8 mouse cellular contexts compared by ENCODE assay signal in the genomic region with DNA sequence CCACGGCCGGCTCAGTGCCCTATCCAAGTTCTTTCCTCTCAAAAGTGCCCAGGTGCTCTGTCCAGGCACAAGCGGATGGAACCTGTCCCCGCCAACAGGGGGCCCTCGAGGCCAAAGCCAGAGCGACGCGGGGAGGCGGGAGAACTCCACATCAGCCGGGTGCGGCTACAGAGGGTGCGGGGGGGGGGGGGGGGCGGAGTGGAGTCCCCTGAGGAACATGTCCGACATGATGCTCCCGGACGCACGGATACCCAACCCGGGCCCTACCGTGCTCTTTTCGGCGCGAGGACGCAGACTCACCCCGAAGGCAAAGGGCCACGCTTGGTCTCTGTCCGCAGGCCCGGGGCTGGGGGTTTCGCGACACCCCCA. TPM values are rescaled to one million over a fixed set of nuclear protein-coding genes. Genes with fewer than 3 reads are reported as not detected.
DNase-seq lines count a peak whose midpoint lies in the region; ATAC-seq lines count a peak whose summit lies in the region.

No protein-coding gene starts in this region.

- H3K4me2 ChIP-seq in intestine, embryonic 15.5 days (replicated peaks), result peak overlapping the region; percentile 96
- H3K4me2 ChIP-seq in liver, embryonic 15.5 days, result peak overlapping the region; percentile 60

- peak; percentile 55 for ATAC-seq in common myeloid progenitor, adult 5-6 weeks (replicated peaks; ENCODE audit: low read depth, poor library complexity, severe bottlenecking)
- ATAC-seq in intestine, embryonic 15.5 days, result peak; percentile 86
- ATAC-seq in liver, embryonic 15.5 days (ENCODE audit: insufficient read depth), result peak; percentile 56

- peak overlapping the region; percentile 75 for H3K9ac ChIP-seq in intestine, embryonic 15.5 days
- peak overlapping the region; percentile 35; the same call in 1 of the 2 replicates for H3K9ac ChIP-seq in liver, embryonic 15.5 days

- H3K4me3 ChIP-seq in intestine, embryonic 15.5 days (replicated peaks), result peak overlapping the region; percentile 87
- peak overlapping the region; percentile 59 for H3K4me3 ChIP-seq in liver, embryonic 15.5 days (replicated peaks)

- H3K36me3 ChIP-seq in intestine, embryonic 15.5 days, result no peaks in the 10 kb centered on the region
- no peaks in the 10 kb centered on the region for H3K36me3 ChIP-seq in liver, embryonic 15.5 days (replicated peaks)

- under 1% methylated on average over 19 of the region's 29 CpGs for WGBS in intestine, embryonic 15.5 days
- under 1% methylated on average over 28 of the region's 29 CpGs for WGBS in liver, embryonic 15.5 days (ENCODE audit: insufficient replicate concordance)

- H3K9me3 ChIP-seq in intestine, embryonic 15.5 days, result no peaks in the 10 kb centered on the region
- H3K9me3 ChIP-seq in liver, embryonic 15.5 days (replicated peaks), result no peaks in the 10 kb centered on the region

- H3K27me3 ChIP-seq in intestine, embryonic 15.5 days (replicated peaks), result no peaks in the 10 kb centered on the region
- H3K27me3 ChIP-seq in liver, embryonic 15.5 days, result peaks cover 55% of the 10 kb centered on the region

- DNase-seq in ovary, adult 18-20 months (ENCODE audit: low spot score), result peak; percentile 63
- DNase-seq in ovary, postnatal 10 days (ENCODE audit: low spot score), result no peak
- peak; percentile 97 for DNase-seq in heart, adult 11 months
- peak; percentile 13 for DNase-seq in naive thymus-derived CD4-positive, alpha-beta T cell, adult 2 months (ENCODE audit: low read depth)
- DNase-seq in thymus, postnatal 10 days (ENCODE audit: low spot score in 2 of 2), result peak; percentile 15 to 29

- peak overlapping the region; percentile 94 for H3K27ac ChIP-seq in intestine, embryonic 15.5 days
- peak overlapping the region; percentile 78 for H3K27ac ChIP-seq in liver, embryonic 15.5 days (replicated peaks)

- H3K4me1 ChIP-seq in intestine, embryonic 15.5 days (replicated peaks), result peaks cover 32% of the 10 kb centered on the region
- H3K4me1 ChIP-seq in liver, embryonic 15.5 days (replicated peaks), result peaks cover 36% of the 10 kb centered on the region

RNA-seq across cellular contexts. Expression of a gene that starts 0.4 kb away (rescaled TPM):
- 0.39 and 0.41 TPM in 2 replicates for total RNA-seq in common myeloid progenitor, adult 5-6 weeks (2017)
- 103 and 109 TPM in 2 replicates for polyA plus RNA-seq in intestine, embryonic 15.5 days (2015; fragmentation: Nextera tagmentation; extraction: Ambion mirVana)
- 16.2 and 17.6 TPM in 2 replicates for polyA plus RNA-seq in liver, embryonic 15.5 days (2015; fragmentation: Nextera tagmentation; extraction: Ambion mirVana)
